Mouse (Mus musculus): ENCODE data around the gene Ncapd2. TPM values are rescaled to one million over a fixed set of nuclear protein-coding genes. Genes with fewer than 3 reads are reported as not detected.
A peak's percentile ranks its signal among the peaks of the same experiment; 100 is the strongest.

Ncapd2 gene
- polyA plus RNA-seq, 1 experiment = 383 TPM

GRCm38 (mm10) chr6:125210436-125210835 lies 18.9 kb upstream of the Ncapd2 start:
- TF ChIP-seq CTCF (IDR thresholded peaks at IDR 0.05; ENCODE audit: low read depth, low read length) (peak; percentile 8), EP300 (IDR thresholded peaks at IDR 0.05; ENCODE audit: insufficient read depth, low read depth, low read length) (no peak), POLR2A (IDR thresholded peaks at IDR 0.05; ENCODE audit: insufficient read depth, low read length) (no peak)
- Histone ChIP-seq H3K4me3 (ENCODE audit: low read depth, low read length) (no peak overlapping the region), H3K9ac (ENCODE audit: low read depth, poor library complexity, severe bottlenecking) (no peak overlapping the region), H3K9me3 (replicated peaks; ENCODE audit: control insufficient read depth, insufficient read depth, low read length, poor library complexity, severe bottlenecking) (no peaks in the 10 kb centered on the region), H3K36me3 (ENCODE audit: control insufficient read depth, insufficient read depth, low read length, poor library complexity, severe bottlenecking) (no peaks in the 10 kb centered on the region), H3K4me1 (ENCODE audit: control insufficient read depth, insufficient read depth, low read length) (no peaks in the 10 kb centered on the region), H3K27ac (ENCODE audit: insufficient read depth, low read length) (no peak overlapping the region), H3K27me3 (ENCODE audit: control insufficient read depth, insufficient read depth, low read length, poor library complexity, severe bottlenecking) (no peaks in the 10 kb centered on the region)

- Histone ChIP-seq H3K9me3 (replicated peaks; ENCODE audit: control insufficient read depth, insufficient read depth, low read length, poor library complexity, severe bottlenecking) (no peaks in the 10 kb centered on the region), H3K9ac (ENCODE audit: low read depth, poor library complexity, severe bottlenecking) (0 out of 2 replicates have a peak overlapping the region, but pooled peaks have one; percentile 23), H3K27ac (ENCODE audit: insufficient read depth, low read length) (peak overlapping the region; percentile 93), H3K4me1 (ENCODE audit: control insufficient read depth, insufficient read depth, low read length) (peaks cover 3% of the 10 kb centered on the region), H3K4me3 (ENCODE audit: low read depth, low read length) (no peak overlapping the region), H3K36me3 (ENCODE audit: control insufficient read depth, insufficient read depth, low read length, poor library complexity, severe bottlenecking) (peaks cover 16% of the 10 kb centered on the region), H3K27me3 (ENCODE audit: control insufficient read depth, insufficient read depth, low read length, poor library complexity, severe bottlenecking) (no peaks in the 10 kb centered on the region)
- TF ChIP-seq EP300 (IDR thresholded peaks at IDR 0.05; ENCODE audit: insufficient read depth, low read depth, low read length) = no peak
- TF ChIP-seq CTCF (IDR thresholded peaks at IDR 0.05; ENCODE audit: low read depth, low read length) = no peak
These were observed 5.7 kb upstream of the Ncapd2 start for GRCm38 (mm10) chr6:125197166-125197565.

- H3K9ac ChIP-seq (ENCODE audit: low read depth, poor library complexity, severe bottlenecking) = no peak overlapping the region
- H3K4me3 ChIP-seq (ENCODE audit: low read depth, low read length) = no peak overlapping the region
- H3K27ac ChIP-seq (ENCODE audit: insufficient read depth, low read length) = peak overlapping the region; percentile 93
- peaks cover 3% of the 10 kb centered on the region for H3K4me1 ChIP-seq (ENCODE audit: control insufficient read depth, insufficient read depth, low read length)
- no peak for TF ChIP-seq CTCF (IDR thresholded peaks at IDR 0.05; ENCODE audit: low read depth, low read length)
- no peak for TF ChIP-seq EP300 (IDR thresholded peaks at IDR 0.05; ENCODE audit: insufficient read depth, low read depth, low read length)
- TF ChIP-seq POLR2A (IDR thresholded peaks at IDR 0.05; ENCODE audit: insufficient read depth, low read length) = no peak
- H3K9me3 ChIP-seq (replicated peaks; ENCODE audit: control insufficient read depth, insufficient read depth, low read length, poor library complexity, severe bottlenecking) = no peaks in the 10 kb centered on the region
- H3K27me3 ChIP-seq (ENCODE audit: control insufficient read depth, insufficient read depth, low read length, poor library complexity, severe bottlenecking) = no peaks in the 10 kb centered on the region
- H3K36me3 ChIP-seq (ENCODE audit: control insufficient read depth, insufficient read depth, low read length, poor library complexity, severe bottlenecking) = peaks cover 16% of the 10 kb centered on the region
These were observed 4.8 kb upstream of the Ncapd2 start for GRCm38 (mm10) chr6:125196301-125196700.

- Histone ChIP-seq H3K36me3 (ENCODE audit: control insufficient read depth, insufficient read depth, low read length, poor library complexity, severe bottlenecking) (peaks cover 16% of the 10 kb centered on the region), H3K9ac (ENCODE audit: low read depth, poor library complexity, severe bottlenecking) (no peak overlapping the region), H3K4me3 (ENCODE audit: low read depth, low read length) (no peak overlapping the region)
These were observed 4.1 kb upstream of the Ncapd2 start for GRCm38 (mm10) chr6:125195541-125196075.

GRCm38 (mm10) chr6:125193390-125193789 lies 1.9 kb upstream of the Ncapd2 start:
- TF ChIP-seq POLR2A (IDR thresholded peaks at IDR 0.05; ENCODE audit: insufficient read depth, low read length) (no peak), EP300 (IDR thresholded peaks at IDR 0.05; ENCODE audit: insufficient read depth, low read depth, low read length) (no peak), CTCF (IDR thresholded peaks at IDR 0.05; ENCODE audit: low read depth, low read length) (no peak)
- Histone ChIP-seq H3K27me3 (ENCODE audit: control insufficient read depth, insufficient read depth, low read length, poor library complexity, severe bottlenecking) (no peaks in the 10 kb centered on the region), H3K36me3 (ENCODE audit: control insufficient read depth, insufficient read depth, low read length, poor library complexity, severe bottlenecking) (peaks cover 27% of the 10 kb centered on the region), H3K9ac (ENCODE audit: low read depth, poor library complexity, severe bottlenecking) (0 out of 2 replicates have a peak overlapping the region, but pooled peaks have one; percentile 20), H3K9me3 (replicated peaks; ENCODE audit: control insufficient read depth, insufficient read depth, low read length, poor library complexity, severe bottlenecking) (no peaks in the 10 kb centered on the region), H3K4me3 (ENCODE audit: low read depth, low read length) (no peak overlapping the region), H3K4me1 (ENCODE audit: control insufficient read depth, insufficient read depth, low read length) (peaks cover 3% of the 10 kb centered on the region), H3K27ac (ENCODE audit: insufficient read depth, low read length) (no peak overlapping the region)

More at GRCm38 (mm10) chr6:125195541-125196075, 4.1 kb upstream of the Ncapd2 start:
- Histone ChIP-seq H3K9me3 (replicated peaks; ENCODE audit: control insufficient read depth, insufficient read depth, low read length, poor library complexity, severe bottlenecking) (no peaks in the 10 kb centered on the region), H3K27ac (ENCODE audit: insufficient read depth, low read length) (peak overlapping the region; percentile 76), H3K4me1 (ENCODE audit: control insufficient read depth, insufficient read depth, low read length) (peaks cover 3% of the 10 kb centered on the region), H3K27me3 (ENCODE audit: control insufficient read depth, insufficient read depth, low read length, poor library complexity, severe bottlenecking) (no peaks in the 10 kb centered on the region)
- no peak for TF ChIP-seq POLR2A (IDR thresholded peaks at IDR 0.05; ENCODE audit: insufficient read depth, low read length)
- TF ChIP-seq CTCF (IDR thresholded peaks at IDR 0.05; ENCODE audit: low read depth, low read length) = no peak
- TF ChIP-seq EP300 (IDR thresholded peaks at IDR 0.05; ENCODE audit: insufficient read depth, low read depth, low read length) = no peak

GRCm38 (mm10) chr6:125192841-125193240 lies 1.3 kb upstream of the Ncapd2 start:
- Histone ChIP-seq H3K4me3 (ENCODE audit: low read depth, low read length) (peak overlapping the region; percentile 97), H3K4me1 (ENCODE audit: control insufficient read depth, insufficient read depth, low read length) (peaks cover 3% of the 10 kb centered on the region), H3K27ac (ENCODE audit: insufficient read depth, low read length) (0 out of 2 replicates have a peak overlapping the region, but pooled peaks have one; percentile 34), H3K9ac (ENCODE audit: low read depth, poor library complexity, severe bottlenecking) (peak overlapping the region; percentile 89), H3K36me3 (ENCODE audit: control insufficient read depth, insufficient read depth, low read length, poor library complexity, severe bottlenecking) (peaks cover 32% of the 10 kb centered on the region), H3K9me3 (replicated peaks; ENCODE audit: control insufficient read depth, insufficient read depth, low read length, poor library complexity, severe bottlenecking) (no peaks in the 10 kb centered on the region), H3K27me3 (ENCODE audit: control insufficient read depth, insufficient read depth, low read length, poor library complexity, severe bottlenecking) (no peaks in the 10 kb centered on the region)
- no peak for TF ChIP-seq CTCF (IDR thresholded peaks at IDR 0.05; ENCODE audit: low read depth, low read length)
- no peak for TF ChIP-seq EP300 (IDR thresholded peaks at IDR 0.05; ENCODE audit: insufficient read depth, low read depth, low read length)
- TF ChIP-seq POLR2A (IDR thresholded peaks at IDR 0.05; ENCODE audit: insufficient read depth, low read length) = no peak

Data from ES-Bruce4 (cell line).